Mouse (Mus musculus) adrenal gland, postnatal 25 days (tissue): ENCODE data around the gene Ldhc. TPM values are rescaled to one million over a fixed set of nuclear protein-coding genes. Genes with fewer than 3 reads are reported as not detected.
A peak's percentile ranks its signal among the peaks of the same experiment; 100 is the strongest.

ENCODE experiments used
- DNase-seq: peaks from one replicate; pipeline ENCODE4 v3.0.0; 2021; ENCODE audit warnings: mixed read lengths
- total RNA-seq: library from RNA; stranded (reverse); gene quantifications from 2 replicates; pipeline ENCODE4 v1.2.3, GENCODE M21; 2021

Ldhc gene
- total RNA-seq, 1 experiment from 2014 or later = not detected

DNA sequence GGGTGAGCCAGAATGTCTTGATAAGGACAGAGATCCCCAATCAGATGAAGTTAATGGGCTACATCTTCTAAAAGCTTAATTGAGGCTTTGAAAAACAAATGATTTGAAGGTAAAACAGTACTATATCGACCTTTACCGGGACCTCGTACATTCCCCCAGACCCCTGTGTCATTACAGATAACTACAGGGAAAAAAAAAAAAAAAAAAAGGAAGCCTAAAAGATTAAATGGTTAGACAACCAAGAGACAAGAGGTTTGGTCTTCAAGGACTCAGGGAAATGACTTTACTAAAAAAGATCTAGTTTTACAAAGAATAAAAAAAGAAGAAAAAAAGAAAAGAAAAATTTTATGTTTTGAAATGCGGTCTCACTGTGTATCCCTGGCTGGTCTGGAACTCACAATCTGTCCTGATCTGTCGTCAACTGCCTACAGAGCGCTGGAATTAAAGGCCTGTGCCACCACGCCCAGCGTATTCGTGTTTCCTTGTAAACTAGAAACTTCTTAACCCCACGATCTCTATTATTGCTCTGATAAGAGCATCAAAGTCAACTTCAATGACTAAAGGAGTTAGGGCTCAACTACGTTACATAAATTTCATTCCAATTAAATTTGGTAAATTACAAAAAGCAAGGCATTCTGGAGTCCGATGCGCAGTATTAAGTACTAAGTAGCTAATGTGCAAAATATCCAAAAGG is 57.8 kb downstream of the Ldhc start:
- no peak for DNase-seq

DNA sequence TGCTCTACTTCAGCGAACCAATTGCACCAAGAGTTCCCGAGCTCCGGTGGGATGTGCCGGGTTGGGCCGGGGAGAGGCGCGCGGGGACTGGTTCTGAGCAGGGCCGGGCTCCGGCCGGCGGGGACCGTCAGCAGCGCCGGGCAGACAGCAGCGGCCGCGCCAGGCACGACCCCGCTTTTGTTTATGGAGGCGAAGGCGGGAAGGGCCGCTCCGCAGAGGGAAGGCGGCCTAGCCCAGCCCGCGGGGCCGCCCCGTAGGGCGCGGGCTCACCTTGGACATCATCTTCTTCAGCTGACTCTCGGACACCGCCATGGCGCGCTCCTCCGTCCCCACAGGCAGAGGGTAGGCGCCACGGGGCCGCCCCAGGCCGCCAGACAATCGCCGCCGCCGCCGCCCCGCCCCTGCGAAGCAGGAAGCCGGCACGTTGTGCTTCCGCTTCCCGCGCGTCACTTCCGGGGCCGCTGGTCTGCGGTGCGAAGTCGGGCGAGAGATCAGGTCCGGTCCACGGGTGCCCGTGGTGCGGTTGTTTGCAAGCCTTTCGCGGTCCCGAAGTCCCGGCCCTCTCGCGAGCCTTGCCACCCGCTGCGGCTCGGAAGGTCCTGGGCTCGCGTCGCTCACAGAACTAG is 58.7 kb downstream of the Ldhc start, which contains the start of gene Tsg101:
TSS of gene Tsg101 (minus strand) at position 419 of the 626 bp plus-strand sequence.
- DNase-seq = peak; percentile 96

DNA sequence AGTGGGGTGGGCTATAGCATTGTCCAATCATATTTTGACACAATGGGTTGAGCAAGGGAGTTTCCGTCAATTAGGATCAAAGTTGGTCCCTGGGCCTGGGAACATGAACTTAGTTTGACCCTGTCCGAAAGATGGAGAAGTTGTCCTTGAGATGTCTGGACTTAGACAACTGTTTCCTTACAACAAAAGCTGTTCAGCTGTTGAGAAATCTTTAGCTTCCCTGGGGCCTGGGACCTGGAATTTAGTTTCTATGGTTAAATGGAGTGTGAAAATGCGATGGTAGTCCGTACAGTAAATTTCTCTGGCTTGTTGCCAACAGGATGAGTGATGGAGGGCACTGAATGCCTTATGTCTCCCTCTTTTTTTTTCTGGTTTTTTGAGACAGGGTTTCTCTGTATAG is 61.1 kb downstream of the Ldhc start:
- DNase-seq = no peak

Other genes starting within 250 kb of the Ldhc start
- gene Sergef, start 221.4 kb upstream of the Ldhc start, total RNA-seq = 19.8 and 29.4 TPM in 2 replicates
- gene Tph1, start 188.7 kb upstream of the Ldhc start, total RNA-seq = not detected in 2 replicates
- gene Saal1, start 150.5 kb upstream of the Ldhc start, total RNA-seq = 8.4 and 9.8 TPM in 2 replicates
- gene Saa3, start 145.5 kb upstream of the Ldhc start, total RNA-seq = 0.52 TPM in 1 of 2 replicates, not detected in the other
- gene Saa4, start 128.6 kb upstream of the Ldhc start, total RNA-seq = 1.00 TPM in 1 of 2 replicates, not detected in the other
- not detected in 2 replicates for gene Saa1, start 118.2 kb upstream of the Ldhc start, total RNA-seq
- gene Saa2, start 109.4 kb upstream of the Ldhc start, total RNA-seq = not detected in 2 replicates
- 27.6 and 34.3 TPM in 2 replicates for gene Hps5, start 65.1 kb upstream of the Ldhc start, total RNA-seq
- gene Gtf2h1, start 65.1 kb upstream of the Ldhc start, total RNA-seq = 33.3 and 40.1 TPM in 2 replicates
- gene Ldha, start 19.7 kb upstream of the Ldhc start, total RNA-seq = 283 and 320 TPM in 2 replicates
- gene Tsg101, start 58.8 kb downstream of the Ldhc start, total RNA-seq = 88.4 and 93.9 TPM in 2 replicates
- 16.7 and 19.1 TPM in 2 replicates for gene Uevld, start 97.3 kb downstream of the Ldhc start, total RNA-seq
- not detected in 2 replicates for gene Gm9999, start 122.4 kb downstream of the Ldhc start, total RNA-seq
- 18.9 and 19.0 TPM in 2 replicates for gene Spty2d1, start 147.2 kb downstream of the Ldhc start, total RNA-seq
- gene Tmem86a, start 189.4 kb downstream of the Ldhc start, total RNA-seq = 25.8 and 53.9 TPM in 2 replicates